Mouse (Mus musculus) heart, adult 2 months (tissue): ENCODE measurements at regions not wholly inside any gene's neighbourhood (a gene's known extent, or its start where the extent isn't known, plus 50 kb on each side); places are given as distances from the start of the nearest gene placed in this dataset.

Experiments
- DNase-seq, 2 experiments: peaks; one replicate each; pipeline ENCODE4 v3.0.0; 2021
- H3K27ac ChIP-seq: fragments of 200-600 bp; 2 replicates; pipeline ENCODE4 v1.8.1; 2022
- H3K27me3 ChIP-seq: fragments of 200-500 bp; 2 replicates; pipeline ENCODE4 v1.6.1; 2012; ENCODE audit warnings: mild to moderate bottlenecking, low read length, inconsistent platforms, mixed read lengths; ENCODE audit not compliant: control insufficient read depth, insufficient read depth
- H3K36me3 ChIP-seq: fragments of 200-500 bp; 2 replicates; pipeline ENCODE4 v1.6.1; 2012; ENCODE audit warnings: low read length, inconsistent platforms; ENCODE audit not compliant: control insufficient read depth, insufficient read depth
- H3K4me1 ChIP-seq: fragments of 200-500 bp; 2 replicates; pipeline ENCODE4 v1.6.1; 2011; ENCODE audit warnings: low read length; ENCODE audit not compliant: control insufficient read depth, insufficient read depth
- H3K4me3 ChIP-seq: fragments of 200-600 bp; 2 replicates; pipeline ENCODE4 v1.8.1; 2022
- H3K79me2 ChIP-seq: fragments of 200-500 bp; replicated peaks from 2 replicates; pipeline ENCODE4 v1.6.1; 2012; ENCODE audit warnings: mild to moderate bottlenecking, inconsistent platforms, low read length, moderate library complexity, mixed read lengths; ENCODE audit not compliant: control insufficient read depth, insufficient read depth
- H3K9ac ChIP-seq: fragments of 200-500 bp; 2 replicates; pipeline ENCODE4 v1.6.1; 2012; ENCODE audit warnings: low read depth, mild to moderate bottlenecking, control low read depth, inconsistent platforms, low read length, mixed read lengths
- CTCF ChIP-seq: fragments of 200-600 bp; IDR thresholded peaks from 2 replicates; pipeline ENCODE4 v1.8.1; 2022; ENCODE audit warnings: antibody characterized with exemption, mild to moderate bottlenecking, moderate library complexity
- EP300 ChIP-seq: fragments of 200-500 bp; IDR thresholded peaks from 2 replicates; pipeline ENCODE4 v1.6.1; 2011; ENCODE audit warnings: low read depth, low read length, control low read depth; ENCODE audit not compliant: insufficient read depth
- POLR2A ChIP-seq: fragments of 200-500 bp; IDR thresholded peaks from 2 replicates; pipeline ENCODE4 v1.6.1; 2011; ENCODE audit warnings: mild to moderate bottlenecking, low read depth, low read length, control low read depth; ENCODE audit not compliant: insufficient read depth
- WGBS: fragments of 180-500 bp; shearing (Covaris S2); methylation state at CpG from one replicate; pipeline ENCODE4 v1.1.7; 2018; 5-methylcytosine and 5-hydroxymethylcytosine counted together
- intact Hi-C: fragments of 180-260 bp; cut with DNase I; formaldehyde crosslinking; loops from one replicate; pipeline ENCODE4 v1.15.1; 2025

DNA sequence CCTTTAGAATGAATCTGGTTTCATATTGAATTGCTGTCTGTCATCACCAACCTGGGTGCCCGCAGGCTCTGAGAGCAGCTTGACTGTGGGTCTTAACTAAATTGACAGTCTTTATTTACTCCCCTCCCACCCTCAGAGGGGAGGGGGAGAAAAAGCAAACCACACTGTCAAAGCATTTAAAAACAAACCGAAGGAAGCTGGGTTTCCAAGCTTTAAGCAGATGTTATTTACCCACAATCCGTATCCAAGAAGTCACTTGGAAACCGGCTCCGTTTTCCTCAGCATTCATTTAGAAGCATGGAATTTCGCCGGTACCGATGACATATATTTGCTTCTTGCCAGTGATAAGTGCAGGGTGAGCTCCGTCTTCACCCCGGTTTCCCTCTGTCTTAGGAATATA is 206.4 kb upstream of the Spdye4c start:
- Histone ChIP-seq H3K36me3 (no peaks in the 10 kb centered on the region), H3K79me2 (no peaks in the 10 kb centered on the region)
- WGBS: 70% methylated on average over 10 of the region's 10 CpGs

DNA sequence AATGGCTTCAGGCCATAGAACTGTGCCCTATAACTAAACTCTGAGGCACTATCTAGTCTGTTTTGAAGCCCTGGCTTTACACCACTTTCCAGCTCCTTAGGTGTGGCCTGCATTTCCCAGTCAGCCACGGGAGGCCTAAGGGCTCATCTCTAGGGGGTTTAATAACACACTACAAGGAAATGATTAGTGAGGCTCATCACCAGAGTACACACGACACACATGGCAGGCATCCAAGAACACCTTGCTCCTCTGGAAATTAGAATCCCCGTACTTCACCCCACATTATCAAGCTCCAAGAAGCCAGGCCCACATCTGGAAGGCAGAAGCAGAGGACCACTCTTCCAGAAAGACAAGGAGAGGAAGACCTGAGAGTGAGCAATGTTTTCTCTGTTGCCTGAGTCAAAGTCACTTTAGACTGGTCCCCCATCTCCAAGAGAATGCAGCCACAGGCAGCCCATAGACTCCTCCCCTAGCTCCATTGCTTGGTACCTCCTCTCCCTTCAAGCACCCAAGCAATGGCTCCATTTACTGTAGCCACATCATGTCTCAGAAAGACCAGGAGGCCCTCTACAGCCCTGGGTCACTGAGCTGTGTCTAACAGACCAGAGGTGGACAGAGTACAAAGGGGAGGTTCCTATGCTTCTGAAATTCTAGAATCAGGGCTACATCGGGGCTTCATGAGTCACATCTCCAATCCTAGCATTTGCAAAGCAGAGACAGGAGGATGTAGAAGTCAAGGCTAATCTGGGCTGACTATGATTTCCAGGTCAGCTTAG is 204.0 kb upstream of the Spdye4c start:
- peaks cover 4% of the 10 kb centered on the region for H3K4me1 ChIP-seq
- no peak for TF ChIP-seq POLR2A
- H3K9ac ChIP-seq: no peak overlapping the region
- DNase-seq: no peak
- H3K4me3 ChIP-seq: no peak overlapping the region
- no peaks in the 10 kb centered on the region for H3K27me3 ChIP-seq
- intact Hi-C loops: no loop called here
- 39% methylated on average over 4 of the region's 4 CpGs for WGBS
- H3K27ac ChIP-seq: no peak overlapping the region
- no peaks in the 10 kb centered on the region for H3K36me3 ChIP-seq
- no peaks in the 10 kb centered on the region for H3K79me2 ChIP-seq

More for the DNA sequence above, 206.4 kb upstream of the Spdye4c start:
- H3K4me1 ChIP-seq: peaks cover 3% of the 10 kb centered on the region
- no peak overlapping the region for H3K9ac ChIP-seq
- DNase-seq: no peak
- H3K4me3 ChIP-seq: no peak overlapping the region
- TF ChIP-seq CTCF (no peak), POLR2A (no peak), EP300 (no peak)
- no peaks in the 10 kb centered on the region for H3K27me3 ChIP-seq
- no peak overlapping the region for H3K27ac ChIP-seq
- intact Hi-C loops: no loop called here

DNA sequence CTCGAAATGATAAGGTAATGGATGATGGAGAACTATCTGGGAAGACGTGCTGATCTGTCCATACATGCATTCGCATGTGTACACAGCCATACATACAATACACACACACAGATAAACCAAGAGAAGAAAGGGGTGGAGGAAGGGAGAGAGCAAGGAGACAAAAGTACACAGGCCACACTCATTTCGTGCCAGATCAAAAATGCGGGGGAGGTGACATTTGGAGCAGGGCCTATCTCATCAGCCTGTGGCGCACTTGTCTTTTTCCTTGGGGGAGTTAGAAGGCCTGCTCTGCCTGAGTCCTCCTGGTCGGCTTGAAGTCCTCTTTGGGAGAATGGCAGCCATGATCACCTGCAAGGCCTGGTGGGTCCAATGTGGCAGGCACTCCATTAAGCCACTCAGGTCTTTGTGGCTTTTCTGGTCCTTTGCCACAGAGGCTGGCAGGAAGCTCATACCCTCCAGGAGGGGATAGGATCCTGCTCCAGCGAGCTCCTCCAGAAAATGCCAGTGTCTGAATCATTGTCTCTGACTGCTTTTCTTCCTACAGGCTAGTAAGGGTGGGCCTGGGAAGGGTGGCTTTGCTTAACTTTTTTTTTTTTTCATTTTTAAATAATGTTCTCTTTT is 203.0 kb upstream of the Spdye4c start:
- Histone ChIP-seq H3K27me3 (no peaks in the 10 kb centered on the region), H3K4me3 (no peak overlapping the region), H3K9ac (no peak overlapping the region), H3K79me2 (no peaks in the 10 kb centered on the region), H3K36me3 (no peaks in the 10 kb centered on the region; the same call in 1 of the 2 replicates), H3K27ac (no peak overlapping the region), H3K4me1 (peaks cover 6% of the 10 kb centered on the region)
- intact Hi-C loops: no loop called here
- DNase-seq: no peak
- TF ChIP-seq CTCF (no peak), POLR2A (no peak), EP300 (no peak)
- WGBS: 68% methylated on average over 8 of the region's 8 CpGs

DNA sequence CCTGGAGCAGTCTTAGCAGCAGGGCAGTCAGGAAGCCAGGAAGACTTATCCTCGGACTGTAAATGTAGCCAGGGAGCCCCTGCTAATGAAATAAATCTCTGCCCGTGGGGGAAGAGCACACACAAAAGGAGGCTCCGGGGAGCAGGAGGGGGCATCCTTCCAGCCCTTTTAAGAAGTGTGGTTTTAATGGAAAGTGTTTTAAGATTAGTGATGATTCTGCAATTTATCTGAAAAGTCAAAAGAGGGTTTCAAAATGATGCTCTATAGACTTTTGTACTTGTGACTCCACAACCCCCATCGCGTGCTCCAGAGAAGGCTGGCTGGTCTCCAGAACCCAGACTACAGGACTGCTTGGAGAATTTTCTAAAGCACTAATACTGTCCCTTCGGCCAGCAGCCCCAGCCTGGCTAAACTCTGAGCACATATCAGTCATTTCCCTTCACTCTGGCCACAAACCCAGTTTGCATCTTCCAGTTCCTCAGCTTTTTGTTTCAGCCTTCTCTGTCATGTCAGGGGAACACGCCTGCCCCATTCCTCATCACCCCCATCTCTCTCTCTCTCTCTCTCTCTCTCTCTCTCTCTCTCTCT is 202.0 kb upstream of the Spdye4c start:
- no peak for DNase-seq
- 41% methylated on average over 7 of the region's 7 CpGs for WGBS
- TF ChIP-seq EP300: no peak
- Histone ChIP-seq H3K27ac (no peak overlapping the region), H3K9ac (no peak overlapping the region), H3K36me3 (no peaks in the 10 kb centered on the region; the same call in 1 of the 2 replicates), H3K79me2 (no peaks in the 10 kb centered on the region), H3K4me3 (no peak overlapping the region), H3K27me3 (no peaks in the 10 kb centered on the region), H3K4me1 (peaks cover 9% of the 10 kb centered on the region)
- intact Hi-C loops: no loop called here

DNA sequence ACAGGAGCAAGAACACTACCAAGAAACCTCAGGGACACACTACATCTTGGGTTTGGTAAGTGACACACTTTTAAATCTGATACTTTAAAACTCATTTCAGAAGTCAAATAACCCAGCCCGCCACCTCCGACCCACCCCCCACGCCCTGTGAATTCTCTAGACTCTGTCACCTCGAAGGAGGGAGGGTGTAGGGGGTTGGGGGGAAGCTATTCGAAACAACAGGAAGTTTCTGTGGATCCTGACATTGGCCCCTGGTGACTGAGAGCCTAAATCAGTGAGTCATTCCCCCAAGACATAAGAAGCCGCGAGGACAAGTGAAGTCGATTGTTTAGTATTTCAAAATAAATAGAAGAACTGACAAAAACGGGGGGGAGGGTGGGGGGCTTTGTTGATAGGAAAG is 198.7 kb upstream of the Spdye4c start:
- Histone ChIP-seq H3K4me3 (no peak overlapping the region), H3K9ac (no peak overlapping the region), H3K27me3 (no peaks in the 10 kb centered on the region), H3K36me3 (no peaks in the 10 kb centered on the region; the same call in 1 of the 2 replicates), H3K27ac (no peak overlapping the region), H3K4me1 (peaks cover 11% of the 10 kb centered on the region), H3K79me2 (no peaks in the 10 kb centered on the region)
- TF ChIP-seq POLR2A: no peak
- no peak for TF ChIP-seq CTCF
- no peak for TF ChIP-seq EP300
- intact Hi-C loops: loop anchor here (5.0 kb wide), 1 partner anchor 80 kb away; no protein-coding TSS in a partner anchor
- no peak for DNase-seq
- 41% methylated on average over 9 of the region's 9 CpGs for WGBS

DNA sequence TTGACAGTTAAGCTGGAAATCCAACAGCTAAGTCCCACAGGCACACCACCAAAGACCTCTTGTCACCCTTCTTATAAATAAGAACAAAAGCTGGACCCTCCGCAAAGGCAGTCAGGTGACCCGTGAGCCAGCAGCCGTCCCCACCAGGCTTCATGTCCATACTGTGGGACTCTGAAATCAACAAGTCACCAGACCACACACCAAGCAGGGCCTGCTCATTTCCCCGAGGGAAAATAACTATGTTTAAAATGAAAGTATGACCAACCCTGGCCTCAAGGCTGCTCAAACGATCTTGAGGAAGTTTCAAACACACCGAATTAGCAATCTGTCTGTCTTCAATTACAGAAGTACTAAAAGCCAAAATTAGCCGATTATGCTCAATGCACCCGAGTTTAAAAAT is 197.6 kb upstream of the Spdye4c start:
- peak overlapping the region; percentile 26; the same call in 1 of the 2 replicates for H3K27ac ChIP-seq
- no peaks in the 10 kb centered on the region; the same call in 1 of the 2 replicates for H3K36me3 ChIP-seq
- intact Hi-C loops: loop anchor here (5.0 kb wide), 1 partner anchor 81 kb away; no protein-coding TSS in a partner anchor
- TF ChIP-seq EP300 (no peak), CTCF (no peak), POLR2A (no peak)
- H3K79me2 ChIP-seq: no peaks in the 10 kb centered on the region
- peak overlapping the region; percentile 35; the same call in 1 of the 2 replicates for H3K9ac ChIP-seq
- no peaks in the 10 kb centered on the region for H3K27me3 ChIP-seq
- no peak overlapping the region for H3K4me3 ChIP-seq
- H3K4me1 ChIP-seq: peaks cover 11% of the 10 kb centered on the region
- DNase-seq: no peak
- 28% methylated on average over 8 of the region's 8 CpGs for WGBS
